Mouse (Mus musculus) T-helper 17 cell (primary cell): Measurements from ENCODE around the gene Tmsb15b1.
"Not testable (repeated sequence)": the region's sequence is repeated elsewhere in the genome, so short reads cannot be mapped to it uniquely, and the experiment has no call there.

ENCODE experiments used
- in situ Hi-C, 2 experiments: fragments of 300-600 bp; cut with MboI, MseI; formaldehyde crosslinking; loops; 1 replicate in 1 of 2; 2 replicates in 1 of 2; pipeline ENCODE4 v1.15.1; 2025; ENCODE audit warnings: high pct_unique_total_duplicates in 2 of 2

Tmsb15b1 gene

DNA sequence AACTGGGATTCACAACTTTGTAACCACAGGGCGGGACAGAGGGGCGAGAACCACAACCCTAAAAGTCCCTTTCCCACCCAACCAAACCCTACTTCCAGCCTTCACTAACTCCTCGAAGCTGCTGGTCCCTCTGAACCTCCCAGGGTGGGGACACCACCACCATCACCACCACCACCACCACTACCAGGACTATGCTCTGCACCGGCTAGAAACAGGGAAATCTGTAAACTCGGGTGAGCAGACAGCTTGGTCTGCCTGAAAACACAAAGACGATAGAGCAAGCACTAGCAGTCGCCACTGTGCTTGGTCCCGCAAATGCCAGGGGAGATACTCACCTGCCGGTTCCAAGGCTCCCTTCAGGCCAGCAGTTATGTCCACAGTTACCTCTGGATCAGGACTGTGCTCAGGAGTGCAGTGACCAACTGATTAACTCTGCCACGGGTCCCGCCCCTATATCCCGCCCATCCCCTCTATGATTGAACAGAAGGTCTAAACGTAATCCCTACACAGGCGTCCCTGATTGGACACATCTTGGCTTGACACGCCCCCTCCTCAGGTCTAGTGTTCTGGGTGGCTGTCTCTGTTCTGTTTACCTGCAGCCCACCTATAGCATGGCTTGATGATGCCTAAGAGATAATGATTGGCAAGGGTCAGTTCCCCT, at the start of gene Tmsb15b1, which contains the start of gene Tmsb15l:
Tmsb15b1 (minus strand) TSS at position 451 of the 661 bp plus-strand sequence.
Tmsb15l (minus strand) TSS at position 446 of the 661 bp plus-strand sequence.
- in situ Hi-C loops: no loop called here

DNA sequence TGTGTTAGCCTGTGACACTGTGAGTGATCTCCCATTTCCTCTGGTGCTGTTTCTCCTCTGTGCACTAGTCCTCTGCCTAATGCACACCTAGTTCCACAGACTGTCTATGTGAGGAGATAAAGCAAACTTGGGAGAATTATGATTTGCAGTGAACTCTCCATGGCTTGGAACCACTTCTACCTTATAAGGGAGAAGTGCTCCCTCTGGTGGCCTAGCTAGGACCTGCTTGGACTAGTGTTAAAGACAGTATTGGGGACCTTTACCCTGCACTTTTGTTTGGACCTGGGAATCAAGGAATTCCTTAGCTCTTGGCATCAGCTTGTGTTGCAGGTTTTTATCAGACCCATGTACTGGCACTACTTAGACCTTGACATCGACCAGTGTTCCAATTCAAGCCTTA, 42.6 kb upstream of the Tmsb15b1 start:
- in situ Hi-C loops: loop anchor here in 1 of 2 experiments (10.0 kb wide), 2 partner anchors 275 to 415 kb away; partner anchors contain the start of gene Morf4l2

- in situ Hi-C loops: loop anchor here in 1 of 2 experiments (10.0 kb wide), 2 partner anchors 273 to 413 kb away; partner anchors contain the start of gene Morf4l2
Measured at GRCm38 (mm10) chrX:137017668-137018067, 41.0 kb upstream of the Tmsb15b1 start.

DNA sequence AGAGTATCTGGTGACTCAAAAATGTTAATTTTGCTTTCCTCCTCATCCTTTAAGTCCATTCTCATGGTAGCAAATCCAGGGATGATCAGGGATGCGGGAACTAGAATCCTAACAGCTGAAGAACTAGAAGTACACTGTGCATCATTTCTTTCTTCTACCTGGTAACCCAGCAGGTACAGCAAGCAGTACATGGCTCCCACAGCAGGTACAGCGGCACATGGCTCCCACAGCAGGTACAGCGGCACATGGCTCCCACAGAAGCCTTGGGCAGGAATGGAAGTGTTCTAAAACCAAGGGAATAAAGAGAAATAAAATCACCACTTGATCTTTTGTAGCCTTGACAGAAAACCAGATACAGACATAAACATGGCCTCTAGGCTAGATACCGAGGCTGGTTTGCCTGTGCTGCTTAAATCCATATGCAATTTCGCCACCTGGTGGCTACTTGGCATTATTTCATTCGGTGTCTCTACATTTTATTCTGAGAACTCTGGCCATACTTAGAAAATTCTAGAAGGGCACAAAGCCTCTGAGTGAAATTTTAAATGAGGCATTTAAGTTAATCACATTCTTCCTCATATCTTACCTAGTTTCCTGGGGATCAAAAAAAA, 38.5 kb upstream of the Tmsb15b1 start:
- in situ Hi-C loops: loop anchor here in 1 of 2 experiments (10.0 kb wide), 2 partner anchors 270 to 410 kb away; partner anchors contain the start of gene Morf4l2

GRCm38 (mm10) chrX:136996256-136996655, 19.6 kb upstream of the Tmsb15b1 start:
- in situ Hi-C loops: no loop called here

DNA sequence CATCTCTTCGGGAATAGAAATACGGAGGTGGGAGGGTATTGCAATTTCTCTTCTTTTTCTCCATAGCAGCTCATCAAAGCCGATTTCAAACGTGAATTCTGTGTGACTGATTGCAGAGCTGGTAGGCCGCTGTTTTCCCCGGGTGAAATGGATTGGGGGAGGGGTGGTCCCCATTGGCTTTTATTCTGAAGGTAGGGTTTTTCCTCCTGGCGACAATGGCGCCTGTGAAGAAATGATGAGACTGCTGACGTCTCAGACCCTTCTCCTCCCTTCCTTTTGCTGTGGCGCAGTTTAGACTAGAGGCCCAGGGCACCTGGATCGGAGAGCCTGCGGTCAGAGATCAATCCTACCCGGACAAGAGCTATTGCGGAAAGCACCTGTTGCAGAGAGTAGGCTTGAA, 17.0 kb upstream of the Tmsb15b1 start:
- in situ Hi-C loops: no loop called here

GRCm38 (mm10) chrX:136992978-136993547, 16.4 kb upstream of the Tmsb15b1 start, which contains the start of gene Zcchc18:
Gene Zcchc18, plus strand, starts transcription at chrX:136993155.
- in situ Hi-C loops: no loop called here

GRCm38 (mm10) chrX:136992191-136992965, 15.7 kb upstream of the Tmsb15b1 start:
- in situ Hi-C loops: no loop called here

DNA sequence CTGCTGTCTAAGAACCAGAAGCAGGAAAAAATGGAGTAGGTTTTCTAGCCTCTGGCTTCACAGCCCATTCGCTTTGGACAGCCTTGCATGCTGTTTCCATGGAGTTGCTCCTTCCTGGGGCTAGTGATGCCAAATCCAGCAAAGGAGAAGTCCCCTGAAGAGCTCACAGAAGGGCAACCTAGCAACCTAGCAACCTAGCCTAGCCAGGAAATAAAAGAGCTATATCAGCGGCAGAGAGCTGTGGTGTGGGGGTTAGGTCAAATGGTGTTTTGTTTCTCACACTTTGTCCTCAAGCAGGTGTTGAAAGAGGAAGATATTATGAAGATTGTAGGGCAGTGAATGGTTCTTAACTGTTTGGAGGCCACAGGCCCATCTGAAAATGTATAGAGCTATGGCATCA, 14.6 kb upstream of the Tmsb15b1 start:
- in situ Hi-C loops: no loop called here

DNA sequence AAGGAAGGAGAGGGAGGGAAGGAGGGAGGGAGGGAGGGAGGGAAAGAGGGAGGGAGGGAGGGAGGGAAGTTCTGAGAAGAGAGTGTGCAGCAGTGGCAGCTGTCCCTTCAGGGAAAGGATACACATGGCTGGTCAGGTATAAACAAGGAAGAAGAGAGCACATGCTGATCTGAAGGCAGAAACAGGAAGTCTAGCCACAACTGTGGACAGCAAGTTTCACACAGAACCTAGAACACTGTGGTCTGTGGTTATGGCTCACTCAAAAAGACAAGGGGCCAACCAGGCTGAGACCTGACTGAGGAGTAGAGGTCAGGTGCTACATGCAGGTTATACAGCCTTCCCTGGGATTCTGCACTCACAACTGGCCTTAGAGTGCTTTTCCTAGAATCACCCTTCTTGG, 9.4 kb upstream of the Tmsb15b1 start:
- in situ Hi-C loops: no loop called here

DNA sequence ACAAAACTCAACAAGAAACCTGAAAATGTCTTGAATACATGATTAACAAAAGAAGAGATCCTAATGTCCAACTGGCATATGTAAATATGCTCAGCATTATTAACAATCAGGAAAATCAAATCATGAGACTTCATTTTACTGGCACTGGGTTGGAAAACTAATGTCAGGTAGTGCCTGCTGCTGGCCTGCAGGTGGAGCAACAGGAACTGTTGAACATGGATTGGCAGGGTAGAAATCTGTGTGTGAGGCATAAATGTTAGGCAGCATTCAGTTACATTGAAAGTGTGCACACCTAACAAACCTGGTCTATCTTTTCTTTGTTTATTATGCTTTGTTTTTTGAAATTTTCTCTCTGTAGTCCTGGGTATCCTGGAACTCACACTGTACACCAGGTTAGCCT, 1.9 kb upstream of the Tmsb15b1 start:
- in situ Hi-C loops: no loop called here

DNA sequence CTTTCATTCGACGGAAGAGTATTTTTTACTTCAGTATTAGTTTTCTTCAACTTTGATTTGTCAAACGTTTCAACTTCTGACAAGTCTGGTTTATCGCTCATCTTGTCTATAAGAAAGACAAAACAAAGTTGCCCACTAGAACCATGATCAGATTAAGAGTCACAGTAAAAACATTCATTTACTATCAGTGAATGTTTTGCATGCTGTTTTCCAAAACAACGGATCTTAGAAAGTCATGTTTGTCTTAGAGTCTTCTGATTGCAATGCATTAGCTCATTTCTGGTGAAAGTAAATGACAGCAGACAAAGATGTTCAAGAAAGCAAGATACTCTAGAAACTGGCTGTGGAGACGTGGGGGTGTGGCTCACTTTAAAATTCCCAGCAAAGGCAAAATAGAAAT, 1.3 kb downstream of the Tmsb15b1 start, which contains the start of gene Tmsb15b2:
Tmsb15b2 (minus strand) TSS at position 101 of the 400 bp plus-strand sequence.
- in situ Hi-C loops: not testable (repeated sequence)

DNA sequence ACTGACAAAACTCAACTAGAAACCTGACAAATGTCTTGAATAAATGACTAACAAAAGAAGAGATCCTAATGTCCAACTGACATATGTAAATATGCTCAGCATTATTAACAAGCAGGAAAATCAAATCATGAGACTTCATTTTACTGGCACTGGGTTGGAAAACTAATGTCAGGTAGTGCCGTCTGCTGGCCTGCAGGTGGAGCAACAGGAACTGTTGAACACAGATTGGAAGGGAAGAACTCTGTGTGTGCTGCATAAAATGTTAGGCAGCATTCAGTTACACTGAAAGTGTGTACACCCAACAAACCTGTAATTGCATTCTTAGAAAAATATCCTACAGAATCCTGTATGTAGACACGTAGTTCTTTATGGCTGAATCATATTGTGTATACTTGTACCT, 17.0 kb downstream of the Tmsb15b1 start:
- in situ Hi-C loops: no loop called here

GRCm38 (mm10) chrX:136958300-136958699, 18.4 kb downstream of the Tmsb15b1 start:
- in situ Hi-C loops: not testable (repeated sequence)

DNA sequence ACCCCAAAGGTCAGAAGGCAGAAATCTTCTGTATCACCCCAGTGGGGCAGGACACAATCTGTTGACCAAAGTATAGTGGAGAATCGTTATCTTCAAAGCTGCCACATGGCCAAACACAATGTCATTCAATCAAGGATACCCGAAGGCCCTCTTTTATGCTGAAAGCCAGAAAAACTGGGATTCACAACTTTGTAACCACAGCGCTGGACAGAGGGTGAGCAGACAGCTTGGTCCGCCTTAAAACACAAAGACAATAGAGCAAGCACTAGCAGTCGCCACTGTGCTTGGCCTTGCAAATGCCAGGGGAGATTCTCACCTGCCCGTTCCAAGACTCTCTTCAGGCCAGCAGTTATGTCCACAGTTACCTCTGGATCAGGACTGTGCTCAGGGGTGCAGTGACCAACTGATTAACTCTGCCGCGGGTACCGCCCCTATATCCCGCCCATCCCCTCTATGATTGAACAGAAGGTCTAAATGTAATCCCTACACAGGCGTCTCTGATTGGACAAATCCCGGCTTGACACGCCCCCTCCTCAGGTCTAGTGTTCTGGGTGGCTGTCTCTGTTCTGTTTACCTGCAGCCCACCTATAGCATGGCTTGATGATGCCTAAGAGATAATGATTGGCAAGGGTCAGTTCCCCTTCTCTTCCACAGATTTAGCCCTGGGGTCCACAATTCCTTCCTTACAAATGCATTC, 18.9 kb downstream of the Tmsb15b1 start:
- in situ Hi-C loops: not testable (repeated sequence)

GRCm38 (mm10) chrX:136937985-136938384, 38.7 kb downstream of the Tmsb15b1 start:
- in situ Hi-C loops: no loop called here

DNA sequence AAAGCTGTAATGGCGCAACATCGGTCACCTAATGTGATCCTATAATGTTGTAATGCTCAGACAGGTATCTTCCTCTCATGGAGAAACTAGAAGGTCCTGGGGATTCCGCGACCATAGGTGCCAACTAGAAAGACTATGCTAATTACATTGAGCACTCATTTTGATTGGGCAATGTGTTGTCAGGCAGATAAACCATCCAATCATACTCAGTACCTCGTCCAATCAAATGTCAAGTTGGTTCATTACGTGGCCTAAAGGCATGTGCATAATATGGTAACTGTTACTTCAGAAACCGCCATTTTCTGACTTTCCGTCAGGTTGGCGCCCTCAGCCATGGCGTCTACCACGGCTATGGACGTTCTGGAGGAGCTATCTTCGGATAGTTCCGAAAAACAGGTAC, 49.6 kb downstream of the Tmsb15b1 start, which contains the start of gene H2bfm:
H2bfm (plus strand) TSS at position 295 of the 400 bp plus-strand sequence.
- in situ Hi-C loops: no loop called here

DNA sequence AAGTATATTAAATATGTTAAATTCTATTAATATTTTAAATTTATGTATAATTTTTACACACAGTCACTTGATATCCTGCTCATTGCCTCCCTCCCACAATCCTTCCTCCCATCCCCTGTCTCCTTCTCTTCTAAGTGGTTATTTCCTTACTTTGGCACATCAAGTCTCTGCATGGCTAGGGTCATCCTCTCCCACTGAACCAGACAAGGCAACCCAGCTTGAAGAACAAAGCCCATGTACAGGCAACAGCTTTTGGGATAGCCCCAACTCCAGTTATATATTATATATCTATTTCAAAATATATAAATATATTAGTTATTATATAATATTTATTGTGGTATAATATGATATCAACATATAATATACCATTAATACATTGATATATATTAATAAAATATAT, 50.8 kb downstream of the Tmsb15b1 start:
- in situ Hi-C loops: no loop called here
